Mouse (Mus musculus): ENCODE data around the gene C130050O18Rik.

The C130050O18Rik gene

GRCm38 (mm10) chr5:139449161-139449791 is 44.2 kb downstream of the C130050O18Rik start:
- in situ Hi-C loops (cut with MboI, MseI): no loop called here

- in situ Hi-C loops (cut with MboI, MseI): no loop called here
Observed at GRCm38 (mm10) chr5:139449926-139450325, 44.8 kb downstream of the C130050O18Rik start.

GRCm38 (mm10) chr5:139453031-139453430 is 48.0 kb downstream of the C130050O18Rik start:
- in situ Hi-C loops (cut with MboI, MseI): no loop called here

- in situ Hi-C loops (cut with MboI, MseI): no loop called here
Observed at GRCm38 (mm10) chr5:139455166-139455565, 50.1 kb downstream of the C130050O18Rik start.

- in situ Hi-C loops (cut with MboI, MseI): no loop called here
Observed at GRCm38 (mm10) chr5:139457241-139457640, 52.2 kb downstream of the C130050O18Rik start.

GRCm38 (mm10) chr5:139459938-139460337 is 54.9 kb downstream of the C130050O18Rik start:
- in situ Hi-C loops (cut with MboI, MseI): loop anchor here in 1 of 2 experiments (10.0 kb wide), 1 partner anchor 95 kb away; no protein-coding TSS in a partner anchor

- in situ Hi-C loops (cut with MboI, MseI): loop anchor here in 1 of 2 experiments (10.0 kb wide), 1 partner anchor 96 kb away; no protein-coding TSS in a partner anchor
Observed at GRCm38 (mm10) chr5:139460384-139461067, 55.4 kb downstream of the C130050O18Rik start, which contains the start of gene 3110082I17Rik. 3110082I17Rik (minus strand) TSS chr5:139460527.

GRCm38 (mm10) chr5:139464874-139465273 is 59.8 kb downstream of the C130050O18Rik start:
- in situ Hi-C loops (cut with MboI, MseI): loop anchor here in 1 of 2 experiments (10.0 kb wide), 1 partner anchor 100 kb away; no protein-coding TSS in a partner anchor

Data from T-helper 17 cell (primary cell).